Mouse (Mus musculus) forelimb bud, embryonic 11.5 days (tissue): ENCODE results near the gene Plxna1.

Experiments
- DNase-seq: peaks from one replicate; pipeline ENCODE4 v3.0.0-alpha.2; 2012; ENCODE audit warnings: low read depth, low spot score

Plxna1 gene

GRCm38 (mm10) chr6:89333964-89334702 is 28.3 kb downstream of the Plxna1 start:
- DNase-seq = peak; percentile 29

- no peak for DNase-seq
These were observed 31.5 kb downstream of the Plxna1 start for GRCm38 (mm10) chr6:89330957-89331356.

DNA sequence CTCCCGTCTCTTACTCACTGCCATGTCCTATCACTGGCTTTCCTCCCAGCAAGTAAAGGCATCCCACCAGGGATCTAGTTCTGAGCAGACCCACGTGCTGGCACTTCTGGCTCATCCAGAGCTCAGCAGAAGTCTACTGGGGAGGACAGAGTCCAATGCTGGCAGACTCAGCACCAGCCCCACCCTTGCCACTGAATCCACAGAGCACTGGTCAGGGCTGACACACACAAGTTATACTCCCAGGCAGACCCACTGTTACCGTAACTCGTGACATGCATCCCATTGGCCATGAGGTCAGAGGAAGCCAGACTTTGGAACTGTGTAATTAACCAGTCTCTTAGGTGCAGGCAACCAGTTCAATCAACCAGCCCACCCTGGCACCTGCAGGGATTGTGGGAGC is 33.8 kb downstream of the Plxna1 start:
- DNase-seq = no peak

DNA sequence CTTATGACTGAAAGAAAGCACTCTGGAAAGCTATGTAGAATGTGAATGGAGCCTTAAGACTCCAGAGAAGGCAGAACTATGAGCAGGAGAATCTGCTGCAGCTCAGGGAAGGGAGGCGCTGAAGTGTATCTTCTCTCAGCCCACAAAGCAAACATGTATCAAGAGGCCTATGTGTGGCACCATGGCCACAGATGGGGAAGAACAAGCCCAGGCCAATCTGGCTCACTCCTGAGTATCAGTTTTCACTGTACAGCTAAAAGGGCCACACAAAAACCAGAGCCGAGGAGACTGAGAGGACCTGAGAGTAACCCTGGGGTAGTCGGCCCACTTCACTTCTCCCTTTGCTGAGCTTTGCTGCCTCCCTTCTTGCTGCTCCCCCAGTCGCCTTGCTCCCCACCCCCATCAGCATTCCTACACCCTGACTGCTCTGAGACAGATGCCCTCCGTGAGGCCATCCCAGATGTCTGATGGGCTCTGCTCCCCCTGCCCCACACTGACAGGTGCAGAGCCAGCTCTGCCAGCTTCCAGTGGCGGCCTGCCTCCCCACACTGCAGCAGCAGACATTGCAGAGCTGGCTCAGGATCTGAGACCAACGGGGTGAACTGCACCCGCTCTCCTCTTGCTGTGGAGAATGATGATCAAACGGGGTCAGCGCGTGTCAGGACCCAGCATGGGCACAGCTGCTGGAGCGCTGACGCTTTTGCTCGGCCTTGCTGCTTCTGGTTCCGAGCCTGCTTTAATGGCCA is 34.5 kb downstream of the Plxna1 start:
- DNase-seq = no peak

DNA sequence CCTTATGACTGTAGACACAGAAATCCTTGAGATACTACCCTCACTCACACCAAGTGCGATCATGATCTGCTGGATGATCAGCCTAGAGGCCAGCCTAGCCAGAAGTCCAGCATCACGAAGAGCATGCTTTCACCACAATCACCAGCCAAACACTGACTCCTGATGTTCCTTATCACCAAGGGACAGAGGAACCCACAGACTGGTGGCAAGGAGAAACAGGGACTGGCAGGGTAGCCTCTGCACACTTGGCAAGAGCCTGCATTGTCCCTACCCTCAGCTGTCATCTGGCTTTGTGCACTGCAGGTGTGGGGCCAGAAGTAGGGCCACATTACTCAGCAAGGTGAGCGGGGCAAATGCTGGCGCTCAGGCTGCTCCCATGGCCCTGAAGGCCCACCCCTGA is 37.6 kb downstream of the Plxna1 start:
- no peak for DNase-seq

DNA sequence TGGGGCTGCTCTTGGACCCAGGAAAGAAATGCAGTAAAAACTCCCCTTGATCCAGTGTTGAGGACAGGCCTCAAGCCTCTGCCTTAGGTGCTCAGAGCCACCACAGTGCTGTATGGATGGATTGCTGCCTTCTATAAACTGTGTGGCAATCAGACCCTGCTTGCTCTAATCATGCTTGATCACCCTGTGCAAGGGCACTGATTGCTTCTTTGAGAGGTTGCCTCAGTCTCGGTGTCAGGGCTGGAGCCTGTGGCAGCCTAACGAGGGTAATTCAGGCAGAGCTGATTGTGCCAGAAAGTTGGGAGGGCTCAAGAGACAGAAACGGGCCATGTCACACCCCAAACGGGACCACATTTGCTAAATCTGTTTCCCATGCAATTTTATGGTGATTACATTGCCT is 47.2 kb downstream of the Plxna1 start:
- no peak for DNase-seq

DNA sequence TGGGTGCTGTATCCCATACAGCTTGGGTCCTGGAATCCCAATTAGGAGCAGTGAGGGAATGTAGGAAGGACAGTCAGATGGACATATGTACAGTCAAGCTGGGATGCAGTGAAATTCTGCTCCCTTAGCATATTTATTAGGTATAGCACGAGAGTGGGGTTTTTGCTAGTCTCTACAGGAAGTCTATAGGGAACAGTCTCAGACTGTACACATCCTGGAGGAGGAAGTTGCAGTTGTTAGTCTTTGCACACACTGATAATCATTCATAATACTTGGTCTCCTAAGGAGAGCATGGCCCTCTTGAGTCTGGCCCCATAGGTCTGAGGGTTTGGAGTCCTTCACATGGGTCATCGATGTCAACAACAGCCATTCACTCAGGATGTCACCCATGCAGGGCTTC is 50.9 kb downstream of the Plxna1 start:
- DNase-seq = no peak

DNA sequence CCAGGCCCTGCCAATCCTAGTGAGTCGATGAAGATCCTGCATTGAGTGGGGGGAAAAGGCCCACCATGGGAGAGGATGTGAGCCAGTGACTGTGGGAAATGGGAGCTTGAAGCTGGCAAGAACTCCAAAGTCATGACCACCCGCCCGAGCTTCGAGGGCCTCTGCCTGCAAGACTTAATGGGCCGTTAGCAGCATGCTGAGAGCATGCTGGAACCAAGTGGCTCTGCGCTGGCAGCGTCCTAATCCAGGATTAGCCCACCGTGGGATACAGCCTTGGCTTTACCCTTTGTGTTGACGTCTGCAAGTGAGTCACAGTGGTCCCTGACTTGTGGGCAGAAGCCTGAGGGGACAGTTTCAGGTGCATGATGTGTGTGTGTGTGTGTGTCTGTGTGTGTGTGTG is 52.2 kb downstream of the Plxna1 start:
- DNase-seq = no peak

DNA sequence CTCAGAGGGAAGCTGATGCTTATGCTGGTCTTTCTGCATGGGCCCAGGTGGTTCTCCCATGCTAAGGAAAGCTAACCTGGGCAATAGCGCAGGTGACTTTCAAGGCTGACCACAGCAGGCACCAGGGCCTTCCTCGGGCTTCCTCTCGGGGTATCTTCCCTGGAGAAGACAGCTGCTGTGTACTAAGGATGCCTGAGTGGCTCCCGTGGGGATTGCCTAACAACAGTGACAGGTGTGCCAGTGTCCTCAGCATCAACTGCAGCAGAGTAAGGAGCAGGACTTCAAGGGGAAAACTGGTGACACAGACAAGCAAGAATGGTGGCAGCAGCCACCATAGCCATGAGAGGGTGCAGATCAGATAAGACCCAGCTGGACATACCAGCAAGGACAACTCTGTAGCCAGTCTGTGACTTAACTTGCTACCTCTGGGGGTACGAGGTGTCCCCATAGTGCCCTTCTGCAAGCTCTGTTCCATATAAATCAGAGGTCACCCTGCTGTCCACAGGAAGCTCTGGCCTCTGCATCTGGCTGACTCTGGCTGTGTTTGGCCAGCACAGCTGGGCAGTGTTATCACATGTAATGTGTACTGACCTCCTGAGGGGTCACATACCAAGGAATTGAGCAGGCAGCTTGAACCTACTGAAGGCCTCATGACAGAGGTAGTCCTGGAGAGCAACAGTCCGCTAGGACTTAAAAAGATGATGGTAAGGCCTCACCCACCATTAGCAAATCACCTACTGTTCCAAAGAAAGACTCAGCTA is 54.0 kb downstream of the Plxna1 start:
- no peak for DNase-seq

DNA sequence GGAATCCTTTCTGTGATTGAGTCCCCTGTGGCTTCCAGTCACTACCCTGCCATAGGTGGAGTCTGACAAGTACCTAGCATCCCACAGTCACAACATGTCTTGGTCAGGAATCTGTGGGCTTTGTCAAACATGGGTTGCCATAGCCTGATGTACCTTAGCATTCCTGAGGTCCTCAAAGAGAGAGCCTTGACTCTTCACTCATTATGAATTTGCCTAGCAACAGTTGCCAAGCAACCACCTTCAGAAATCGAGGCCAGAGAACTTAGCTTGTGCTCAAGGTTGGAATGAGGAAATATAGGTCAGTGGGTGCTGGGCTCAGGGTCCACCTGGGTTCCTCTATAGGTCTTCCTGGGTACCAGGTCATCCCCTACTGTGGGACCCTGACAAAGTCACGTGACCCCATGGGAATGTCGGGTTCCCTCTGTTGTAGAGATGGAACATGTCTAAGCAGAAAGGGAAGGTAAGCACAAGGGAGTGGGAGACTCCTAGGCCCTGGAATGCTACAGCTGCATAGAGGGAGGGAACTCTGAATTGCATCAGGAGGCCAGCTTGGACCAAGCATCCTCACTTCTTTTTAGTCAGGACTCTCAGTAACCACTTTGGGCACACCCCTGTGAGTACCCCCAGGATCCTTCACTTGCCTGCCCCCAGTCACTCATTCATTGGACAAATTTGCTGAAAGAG is 57.9 kb downstream of the Plxna1 start:
- no peak for DNase-seq

DNA sequence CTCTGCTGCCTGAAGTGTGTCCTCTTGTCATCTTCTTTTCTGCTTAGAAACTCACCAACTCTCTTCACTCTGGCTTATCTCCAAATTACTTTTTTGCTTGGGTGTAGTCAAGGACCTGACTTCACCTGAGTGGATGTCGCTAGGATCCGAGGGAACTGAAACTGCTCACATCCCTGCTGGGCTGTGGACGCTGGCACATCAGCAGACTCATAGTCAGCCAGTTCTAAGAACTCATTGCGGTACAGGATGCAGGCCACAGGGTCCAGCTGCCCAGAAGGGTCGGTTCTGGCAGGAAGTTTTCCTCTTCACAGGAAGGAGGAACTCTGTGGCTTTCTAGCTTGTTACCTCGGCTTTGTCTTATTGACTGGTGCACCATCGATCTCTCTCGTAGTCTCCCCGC is 62.6 kb downstream of the Plxna1 start:
- no peak for DNase-seq

DNA sequence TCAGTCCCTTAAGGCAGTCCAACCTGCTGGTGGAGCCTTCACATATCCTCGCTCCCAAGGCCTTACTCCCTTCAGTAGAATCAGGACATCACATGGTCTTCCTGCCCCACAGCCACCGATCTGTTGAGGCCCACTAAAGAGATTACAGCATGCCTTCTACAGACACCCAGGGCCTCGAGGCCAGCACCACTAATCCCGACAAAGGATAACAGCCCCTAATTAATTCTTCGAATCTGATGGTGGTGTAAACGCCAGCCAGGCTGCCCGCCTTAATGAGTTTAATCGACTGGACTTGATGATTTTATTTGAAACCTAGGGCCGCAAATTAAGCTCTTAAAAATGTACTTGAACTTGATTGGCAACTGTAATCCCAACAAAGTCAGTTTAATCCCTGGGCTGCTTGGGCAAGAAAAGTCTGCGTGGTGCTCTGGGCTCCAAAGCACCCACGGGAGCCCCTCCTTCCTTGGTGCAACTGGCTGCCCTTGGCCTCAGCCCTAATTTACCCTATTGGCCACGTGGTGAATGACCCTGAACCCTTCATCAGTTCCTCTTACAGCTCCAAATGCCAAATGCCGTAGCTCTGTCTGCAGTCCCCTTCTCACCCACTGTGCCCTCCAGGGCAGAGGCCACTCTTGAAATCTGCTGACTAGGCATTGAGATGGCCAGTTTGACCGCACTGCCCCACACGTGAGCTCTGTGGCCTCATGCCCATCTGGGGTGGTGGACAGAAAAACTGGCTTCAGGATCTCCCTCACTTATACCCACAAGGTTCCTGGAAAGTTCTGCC is 65.3 kb downstream of the Plxna1 start:
- no peak for DNase-seq

DNA sequence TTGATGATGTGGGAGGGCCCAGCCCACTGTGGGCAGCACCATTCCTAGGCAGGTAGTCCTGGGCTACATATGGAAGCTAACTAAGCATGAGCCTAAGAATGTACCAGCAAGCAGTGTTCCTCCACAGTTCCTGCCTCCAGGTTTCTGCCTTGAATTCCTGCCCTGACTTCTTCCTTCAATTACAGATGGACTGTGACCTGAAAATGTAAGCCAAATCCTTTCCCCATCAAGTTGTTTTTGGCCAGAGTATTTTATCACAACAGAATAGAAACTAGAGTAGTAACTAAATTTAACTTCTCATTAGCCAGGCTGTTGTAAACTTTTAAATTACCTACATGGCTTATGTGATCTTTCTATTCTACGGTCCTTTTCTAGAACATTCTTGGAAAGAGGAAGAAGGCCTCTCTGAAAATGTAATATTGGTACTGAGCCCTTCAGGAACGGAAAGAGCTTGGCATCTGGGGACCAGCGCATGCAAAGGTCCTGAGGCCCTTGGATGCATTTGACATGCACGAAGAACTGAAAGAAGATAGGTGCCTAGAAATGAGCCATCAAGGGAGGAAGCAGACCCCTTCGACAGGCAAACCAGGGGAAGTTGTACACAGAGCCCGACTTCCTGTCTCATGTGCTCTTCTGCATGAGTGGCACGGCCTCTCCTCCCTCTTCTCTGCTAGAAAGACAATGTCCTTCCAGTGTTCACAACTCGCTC is 66.3 kb downstream of the Plxna1 start:
- no peak for DNase-seq

DNA sequence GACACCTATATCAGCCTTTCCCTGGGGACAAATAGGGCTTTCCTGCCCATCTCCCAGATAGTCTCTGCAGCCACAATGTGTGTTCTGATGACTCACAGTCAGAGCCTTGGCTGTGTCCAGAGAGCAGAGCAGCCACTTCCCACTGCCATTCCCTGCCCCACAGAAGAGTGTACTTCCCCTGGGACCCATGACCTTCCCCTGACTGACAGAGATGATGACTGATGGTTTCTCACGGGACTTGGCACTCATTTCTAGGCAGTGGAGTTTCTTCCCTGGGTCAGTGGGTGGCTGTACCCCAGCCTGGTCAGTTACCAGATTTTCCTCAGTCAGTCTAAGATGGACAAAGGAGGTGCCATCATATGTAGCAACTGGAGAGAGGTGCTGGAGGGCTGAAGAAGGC is 67.8 kb downstream of the Plxna1 start:
- no peak for DNase-seq

DNA sequence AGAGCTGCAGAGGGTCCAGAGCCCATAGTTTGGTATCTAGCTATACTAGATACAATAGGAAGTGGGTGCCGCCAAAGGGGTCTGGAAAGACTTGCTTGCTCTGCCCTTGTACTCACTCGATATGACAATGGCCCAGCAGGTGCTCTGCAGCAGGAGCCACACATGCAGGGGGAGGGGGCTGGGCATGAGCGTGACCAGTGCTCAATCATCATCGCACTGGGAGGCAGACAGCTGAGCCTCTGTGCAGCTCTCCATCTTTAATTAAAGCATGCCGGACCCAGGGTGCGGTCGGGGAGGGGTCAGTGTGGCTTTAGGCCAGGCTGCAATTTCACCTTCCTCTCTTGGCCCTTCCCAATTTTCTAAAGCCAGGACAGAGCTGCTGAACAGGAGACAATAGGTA is 70.9 kb downstream of the Plxna1 start:
- DNase-seq = no peak

DNA sequence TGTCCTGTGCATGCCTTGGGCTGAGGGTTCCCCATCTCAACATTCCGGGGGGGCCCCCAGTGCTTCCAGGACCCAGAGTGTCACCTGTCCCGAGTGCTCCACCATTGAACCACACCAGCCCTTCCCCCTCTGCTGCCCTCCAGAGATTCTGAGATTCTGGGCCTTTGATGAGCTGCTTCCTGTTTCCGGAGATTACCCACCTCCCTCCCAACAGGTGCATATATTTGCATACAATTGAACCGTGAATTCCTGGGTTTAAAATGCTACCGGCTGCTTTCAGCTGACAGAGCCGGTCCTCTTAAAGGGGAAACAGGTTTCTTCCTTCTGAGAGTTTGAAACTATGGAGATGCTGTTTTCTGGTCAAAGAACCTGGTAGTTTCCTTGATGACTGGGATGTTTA is 74.3 kb downstream of the Plxna1 start:
- DNase-seq = no peak

- peak; percentile 31 for DNase-seq
These were observed 75.6 kb downstream of the Plxna1 start for GRCm38 (mm10) chr6:89286700-89287428.

- no peak for DNase-seq
These were observed 76.1 kb downstream of the Plxna1 start for GRCm38 (mm10) chr6:89286286-89286655.

- DNase-seq = no peak
These were observed 76.7 kb downstream of the Plxna1 start for GRCm38 (mm10) chr6:89285561-89286285.
